Mouse (Mus musculus) yolk sac, embryonic 10.5 days (tissue): ENCODE results near the gene Ppm1e.

Source experiments
- DNase-seq: peaks from one replicate; pipeline ENCODE4 v3.0.0-alpha.2; 2017; ENCODE audit warnings: low spot score

The Ppm1e gene

DNA sequence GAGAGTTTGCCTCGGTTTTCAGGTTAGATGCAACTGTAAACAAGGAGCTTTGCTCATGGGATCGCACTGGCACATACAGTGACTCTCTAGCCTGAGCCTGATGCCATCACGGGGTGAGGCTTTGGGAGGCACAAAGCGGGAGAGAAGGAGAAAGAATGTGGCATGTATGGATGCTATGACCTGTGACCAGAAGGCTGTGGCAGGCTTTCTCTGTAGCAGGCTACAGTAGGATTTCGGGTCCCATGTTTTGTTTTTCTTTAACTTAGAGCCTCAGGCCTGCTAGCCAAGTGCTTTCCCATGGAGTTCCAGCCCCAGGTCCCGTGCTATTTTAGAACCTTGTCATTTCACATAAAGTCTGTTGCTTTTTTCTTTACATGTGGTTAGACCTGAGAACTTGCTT is 108.7 kb downstream of the Ppm1e start:
- no peak for DNase-seq

DNA sequence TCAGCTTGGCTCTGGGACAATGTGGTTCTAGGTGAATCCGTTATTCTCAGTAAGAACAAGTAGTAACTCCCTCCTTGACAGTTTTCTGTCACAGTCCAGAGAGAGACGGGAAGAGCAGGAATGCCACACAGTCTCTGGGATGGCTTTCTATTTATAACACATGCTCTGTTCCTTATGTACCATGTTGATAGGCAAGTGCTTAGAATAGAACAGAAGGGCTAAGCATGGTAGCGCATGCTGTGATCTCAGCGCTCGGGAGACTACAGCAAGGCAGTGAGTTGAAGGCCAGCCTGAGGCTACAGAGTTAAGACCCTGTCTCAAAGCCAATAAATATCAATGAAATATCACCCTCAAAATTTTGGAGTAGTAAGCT is 111.3 kb downstream of the Ppm1e start:
- DNase-seq: no peak

DNA sequence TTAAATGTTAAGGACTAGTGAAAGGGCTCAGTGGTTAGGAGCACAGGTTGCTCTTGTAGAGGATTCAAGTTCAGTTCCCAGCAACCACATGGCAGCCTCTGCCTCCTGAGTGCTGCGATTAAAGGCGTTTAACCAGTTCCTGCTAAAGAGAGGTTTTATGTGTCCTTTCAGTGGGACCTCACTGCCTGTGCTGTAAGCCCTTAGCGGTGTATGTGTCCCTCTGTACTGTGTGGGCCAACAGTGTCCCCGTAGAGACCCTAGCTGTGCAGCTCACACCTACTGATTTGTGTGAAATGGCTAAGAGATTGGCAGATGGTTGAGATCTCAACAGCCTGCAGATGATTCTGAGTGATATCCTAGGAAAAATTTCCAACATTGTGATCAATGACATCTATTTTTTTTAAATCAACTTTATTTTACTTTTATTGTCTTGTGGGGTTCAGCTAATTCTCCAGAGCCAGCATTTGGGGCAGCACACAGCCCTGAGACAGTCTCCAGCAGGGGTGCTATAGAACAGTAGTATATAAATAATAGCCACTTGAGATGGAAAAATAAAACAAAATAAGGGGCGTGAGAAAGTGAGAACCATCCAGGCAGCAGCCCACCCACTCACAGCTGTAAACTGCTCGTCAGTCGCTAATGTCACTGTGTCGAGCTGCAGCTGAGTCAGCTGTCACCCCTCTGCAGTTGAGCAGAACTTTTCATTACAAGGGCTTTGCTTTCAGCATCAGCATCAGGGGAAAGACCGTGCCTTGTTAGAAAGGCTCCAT is 111.9 kb downstream of the Ppm1e start:
- no peak for DNase-seq

DNA sequence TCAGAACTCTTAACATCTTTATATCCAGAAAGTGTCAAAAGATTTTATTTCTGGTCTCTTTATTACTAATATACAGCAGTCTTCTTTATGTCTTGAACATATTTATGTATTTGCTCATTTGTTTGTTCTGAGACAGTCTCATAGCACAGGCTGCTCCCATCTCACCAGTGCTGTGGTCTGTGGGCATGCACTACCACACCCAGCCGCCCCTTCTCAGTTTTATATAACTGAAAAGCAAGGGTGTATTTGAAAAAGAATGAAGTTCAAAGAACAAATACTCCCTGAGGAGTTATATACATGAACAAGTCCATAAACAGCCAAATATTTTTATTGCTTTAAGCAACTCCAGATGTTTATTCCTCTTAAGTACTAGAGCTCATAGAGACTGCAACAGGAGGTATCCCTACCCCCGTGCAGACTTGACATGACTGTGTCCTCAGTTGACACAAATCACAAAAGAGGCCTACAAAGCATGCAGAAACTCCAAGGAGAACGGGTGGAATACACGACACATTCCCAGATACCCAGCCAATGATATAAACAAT is 112.6 kb downstream of the Ppm1e start:
- no peak for DNase-seq

DNA sequence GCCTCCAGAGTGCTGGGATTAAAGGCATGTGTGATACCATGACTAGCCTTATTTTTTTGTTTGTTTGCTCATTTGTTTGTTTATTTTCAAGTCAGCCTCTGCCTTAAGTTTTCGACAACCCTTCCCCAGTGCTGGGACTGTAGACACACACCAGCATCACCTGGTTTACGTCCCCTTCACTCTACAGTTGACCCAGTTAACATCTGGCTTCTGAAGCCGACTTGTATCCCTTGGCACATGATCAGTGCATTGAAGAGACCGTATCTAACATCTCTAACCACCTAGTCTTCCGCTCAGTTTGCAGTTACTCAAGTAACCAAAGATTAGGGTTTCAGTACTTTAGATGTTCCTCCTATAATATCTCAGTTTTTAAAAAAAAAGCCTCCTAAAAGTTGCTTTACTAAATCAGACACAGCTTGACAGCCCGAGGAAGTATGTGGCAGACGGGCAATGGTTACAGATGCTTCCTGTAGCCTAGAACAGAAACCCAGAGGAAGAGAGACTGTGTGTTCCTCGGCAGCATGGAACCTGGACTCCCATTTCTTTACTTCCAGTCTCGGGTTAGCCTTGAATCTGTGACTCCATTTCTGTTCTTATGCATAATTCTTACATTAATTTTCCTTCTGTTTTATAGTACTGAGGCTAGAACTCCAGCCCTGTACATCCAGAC is 113.5 kb downstream of the Ppm1e start:
- DNase-seq: no peak

DNA sequence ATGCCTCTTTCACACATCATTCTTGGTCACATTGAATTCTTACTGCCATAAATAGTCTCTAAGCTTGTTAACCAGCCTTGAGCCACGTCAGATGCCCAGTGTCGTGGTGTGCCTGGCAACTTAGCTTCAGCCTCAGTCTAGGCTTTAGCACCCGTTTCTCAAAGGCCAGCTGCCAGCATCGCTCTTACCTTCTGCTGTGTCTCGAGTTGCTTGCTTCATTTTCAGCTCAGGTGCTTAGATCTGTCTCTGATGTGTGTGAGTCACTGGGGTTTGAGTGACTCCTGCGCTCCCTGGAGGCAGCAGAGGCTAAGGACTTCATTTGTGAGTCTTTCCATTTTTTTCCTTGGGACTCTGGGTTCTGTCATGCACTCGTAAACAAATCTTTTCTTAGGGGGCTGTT is 117.6 kb downstream of the Ppm1e start:
- no peak for DNase-seq

DNA sequence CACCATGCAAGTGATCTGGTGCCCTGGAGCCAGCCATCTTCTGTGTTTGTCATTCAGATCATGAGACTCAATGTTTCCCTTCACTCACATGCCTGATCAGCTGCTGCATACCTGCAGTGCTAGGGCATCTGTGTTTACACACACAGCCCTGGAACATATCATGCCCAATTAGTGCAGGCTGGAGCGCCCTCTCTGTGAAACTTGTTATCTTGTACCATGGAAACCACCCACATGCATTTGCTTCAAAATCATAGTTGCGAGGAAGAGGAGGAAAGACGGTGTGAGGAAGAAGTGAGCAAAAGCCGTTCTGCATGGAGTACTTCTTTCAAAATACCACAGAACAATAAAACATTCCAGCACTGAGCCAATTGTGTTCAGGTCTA is 118.0 kb downstream of the Ppm1e start:
- DNase-seq: no peak

DNA sequence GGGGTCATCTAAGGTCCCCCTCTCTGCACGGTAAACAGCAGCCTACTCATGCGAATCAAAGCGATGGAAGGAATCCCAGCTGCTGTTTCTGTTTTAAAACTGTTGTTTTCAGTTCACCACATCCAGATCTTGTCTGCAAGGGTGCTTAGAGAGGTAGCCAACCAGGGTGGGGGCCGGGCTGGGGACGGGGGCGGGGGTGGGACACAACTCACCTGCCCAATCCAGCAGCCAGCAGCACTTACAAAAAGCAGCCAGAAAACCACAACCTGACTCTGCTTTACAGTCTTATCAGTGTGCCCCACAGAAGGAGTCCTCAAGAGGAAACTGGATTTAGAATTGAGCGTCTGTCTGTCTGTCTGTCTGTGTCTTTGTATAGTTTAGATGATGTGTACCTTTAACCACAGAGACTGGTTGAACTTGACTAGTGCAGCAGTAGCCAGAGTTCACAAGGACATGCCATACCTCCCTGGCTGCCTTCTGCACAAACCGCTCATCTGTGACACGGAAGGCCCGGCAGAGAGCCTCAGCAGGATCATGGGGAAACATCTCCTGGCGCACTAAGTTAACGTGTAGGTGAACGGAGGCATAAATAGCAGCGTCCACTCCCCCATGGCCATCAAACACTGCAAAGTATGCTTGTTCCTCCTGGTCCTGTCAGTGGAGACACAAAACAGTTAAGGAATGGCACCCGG is 118.5 kb downstream of the Ppm1e start:
- no peak for DNase-seq

DNA sequence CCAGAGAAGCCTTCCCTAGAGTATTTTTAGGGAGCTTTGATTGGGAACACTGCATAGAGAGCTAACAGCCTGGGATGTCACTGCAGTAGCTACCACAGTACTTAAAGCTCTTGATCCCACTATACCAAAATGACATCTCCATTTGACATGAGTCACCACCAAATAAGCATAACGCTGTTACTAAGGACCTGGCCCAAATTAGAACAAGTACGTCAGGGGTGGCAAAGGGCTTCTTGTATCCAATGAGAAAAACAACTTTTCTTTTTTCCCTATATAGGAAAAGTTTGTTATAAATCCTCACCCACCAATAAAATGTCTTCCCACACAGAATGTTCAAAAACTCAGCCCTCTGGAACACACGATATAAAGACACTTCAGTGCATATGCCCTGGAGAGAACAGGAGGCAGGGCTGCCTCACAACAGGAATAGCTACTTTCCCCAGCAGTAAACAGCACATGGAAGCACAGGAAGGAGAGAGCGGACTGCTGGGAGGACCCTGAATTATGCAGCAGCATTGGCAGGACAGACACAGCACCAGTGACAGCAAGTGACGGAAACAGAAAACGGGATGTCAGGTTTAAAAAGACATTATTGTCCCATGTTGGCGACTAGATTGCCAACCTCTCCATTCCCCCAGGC is 119.8 kb downstream of the Ppm1e start:
- DNase-seq: no peak

DNA sequence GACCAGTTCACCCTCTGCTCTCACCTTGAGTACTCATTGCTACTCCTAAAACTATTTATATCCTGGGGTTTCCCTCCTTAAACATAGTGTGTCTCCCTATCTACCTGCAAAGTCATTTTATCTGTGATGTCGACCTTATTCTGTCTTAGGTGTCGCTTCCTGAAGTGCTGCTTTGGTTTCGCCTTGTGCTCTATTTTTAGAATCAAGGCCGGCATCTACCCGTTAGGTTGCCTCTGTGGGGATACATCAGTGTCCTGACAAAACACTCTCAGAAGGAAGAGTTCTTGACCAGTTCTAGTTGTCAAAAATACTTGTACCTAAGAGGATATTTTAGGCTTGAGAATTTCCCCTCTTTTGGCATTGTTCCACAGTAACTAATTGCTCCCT is 123.3 kb downstream of the Ppm1e start:
- no peak for DNase-seq

DNA sequence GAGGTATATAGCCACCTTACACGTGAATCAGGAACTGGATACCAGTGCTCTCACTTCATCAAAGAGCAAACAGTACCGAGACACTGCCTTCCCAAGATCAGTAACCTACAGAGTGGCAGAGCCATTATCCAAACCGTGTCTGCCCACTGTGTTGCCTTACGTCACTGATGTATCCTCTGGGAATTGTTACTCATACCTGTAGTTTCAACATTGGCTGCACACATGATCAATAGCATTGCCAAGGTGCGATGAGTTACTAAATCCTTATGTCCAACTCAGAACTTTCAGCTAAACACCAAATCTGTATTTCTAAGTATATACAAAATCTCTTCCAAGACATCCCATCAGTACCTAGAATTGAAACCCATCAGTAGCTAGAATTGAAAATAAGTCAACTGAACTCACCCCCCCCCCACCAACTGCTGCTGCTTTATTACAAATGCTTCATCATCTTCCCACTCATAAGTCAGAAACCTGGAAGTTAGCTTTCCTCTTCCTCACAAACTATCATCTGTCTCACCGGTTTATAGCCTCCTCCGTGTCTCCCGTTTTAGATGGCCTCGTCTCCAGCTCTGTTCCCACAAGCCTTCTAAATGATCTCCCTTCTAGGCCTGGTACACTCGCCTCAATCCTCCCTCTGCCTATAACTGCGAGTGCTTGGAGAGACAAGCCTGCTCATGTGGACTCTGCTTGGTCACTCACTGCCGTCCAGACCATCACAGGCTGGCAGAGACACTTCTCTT is 123.9 kb downstream of the Ppm1e start:
- DNase-seq: no peak

DNA sequence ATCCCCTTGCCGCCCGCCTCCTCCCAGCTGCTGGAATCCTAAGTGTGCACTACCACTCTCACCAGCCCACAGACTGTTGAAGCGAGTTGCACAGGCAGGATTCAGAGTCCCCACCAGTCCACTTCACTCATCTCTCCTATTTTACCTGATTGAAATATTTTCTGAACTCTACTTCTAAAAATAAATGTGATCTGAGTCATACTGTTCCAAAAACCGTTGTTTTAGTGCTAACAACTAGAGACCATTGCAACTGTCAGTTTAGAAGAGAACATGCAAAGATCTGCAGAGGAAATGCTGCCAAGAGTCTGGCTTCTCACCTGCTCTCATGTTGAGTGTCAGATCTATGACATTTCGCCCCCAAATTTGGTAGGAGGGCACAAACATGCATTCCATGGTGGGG is 125.4 kb downstream of the Ppm1e start:
- DNase-seq: no peak

DNA sequence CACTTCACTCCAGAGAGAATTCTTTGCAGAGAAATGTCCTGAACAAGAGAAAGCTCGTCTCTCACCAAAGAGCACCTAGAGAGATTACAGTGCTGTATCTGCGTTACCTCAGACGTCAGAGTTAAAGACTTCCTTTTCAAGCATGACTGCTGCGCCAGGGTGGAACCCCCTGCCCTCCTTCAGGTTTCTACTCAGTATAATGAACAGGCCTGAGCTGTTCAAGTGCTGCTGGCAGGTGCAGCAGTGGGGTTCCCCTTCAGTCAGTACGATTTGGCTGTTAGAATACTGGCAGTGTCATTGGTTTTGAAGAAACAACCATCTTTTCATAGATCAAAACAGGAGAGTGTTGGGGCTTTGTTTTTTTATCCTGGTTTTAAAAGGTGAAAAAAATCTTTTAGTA is 131.8 kb downstream of the Ppm1e start:
- no peak for DNase-seq

DNA sequence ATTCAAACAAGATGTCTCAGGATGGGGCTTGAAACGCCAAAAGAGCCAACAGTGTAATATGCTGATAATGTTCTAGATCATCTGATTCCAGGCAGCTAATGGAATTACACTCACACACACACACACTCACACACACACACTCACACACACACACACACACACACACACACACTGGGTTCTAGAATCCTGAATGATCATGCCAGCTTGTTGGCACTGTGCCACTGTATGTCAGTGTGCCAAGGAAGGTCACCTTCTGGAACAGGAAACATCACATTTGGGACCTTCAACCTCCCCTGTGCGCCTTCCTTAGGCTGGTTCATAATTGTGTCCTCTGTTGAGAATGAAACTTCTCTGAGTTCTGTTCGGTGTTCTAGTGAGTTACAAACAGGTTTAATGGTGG is 136.1 kb downstream of the Ppm1e start:
- no peak for DNase-seq

DNA sequence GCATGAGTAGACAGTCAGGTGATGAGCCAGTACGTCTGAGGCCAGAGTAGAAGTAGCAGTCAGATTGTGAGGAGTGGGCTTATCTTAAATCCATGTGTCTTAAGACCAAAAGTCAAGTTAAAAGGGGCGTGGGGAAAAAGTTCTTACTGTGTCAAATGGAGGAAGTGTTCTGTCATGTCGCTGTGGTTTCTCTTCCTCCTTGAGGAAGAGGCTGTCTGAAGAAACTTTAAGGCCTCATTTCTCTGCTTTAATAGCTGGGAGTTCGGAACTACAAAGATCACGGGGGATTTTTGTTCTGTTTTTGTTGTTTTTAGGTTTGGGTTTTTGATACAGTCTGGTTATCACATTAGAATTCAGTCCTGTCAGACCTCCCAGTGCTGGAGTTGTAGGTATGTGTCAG is 146.5 kb downstream of the Ppm1e start:
- no peak for DNase-seq
